Mouse (Mus musculus) T-helper 1 cell (primary cell): Measurements from ENCODE around the gene Gm10436.
"Not testable (repeated sequence)": the region's sequence is repeated elsewhere in the genome, so short reads cannot be mapped to it uniquely, and the experiment has no call there.

Experiments
- in situ Hi-C: fragments of 300-600 bp; cut with MboI, MseI; formaldehyde crosslinking; loops from one replicate; pipeline ENCODE4 v1.15.1; 2025; ENCODE audit warnings: high pct_unique_total_duplicates

Gene Gm10436

GRCm38 (mm10) chr12:88182008-88182407 is at the start of gene Gm10436:
Gene Gm10436, minus strand, starts transcription at chr12:88182108.
- in situ Hi-C loops, result loop anchor here (10.0 kb wide), 1 partner anchor 597 kb away; no protein-coding TSS in a partner anchor

- in situ Hi-C loops, result no loop called here
Observed at GRCm38 (mm10) chr12:88219445-88219844, 37.5 kb upstream of the Gm10436 start.

GRCm38 (mm10) chr12:88218059-88218458 is 36.2 kb upstream of the Gm10436 start:
- in situ Hi-C loops, result not testable (repeated sequence)

GRCm38 (mm10) chr12:88214641-88215040 is 32.7 kb upstream of the Gm10436 start:
- in situ Hi-C loops, result no loop called here

- in situ Hi-C loops, result not testable (repeated sequence)
Observed at GRCm38 (mm10) chr12:88211458-88211857, 29.6 kb upstream of the Gm10436 start.

- in situ Hi-C loops, result loop anchor here (5.0 kb wide), 1 partner anchor 626 kb away; no protein-coding TSS in a partner anchor
Observed at GRCm38 (mm10) chr12:88202856-88203255, 20.9 kb upstream of the Gm10436 start.
